Mouse (Mus musculus): ENCODE measurements around the gene Chchd6.

DNA sequence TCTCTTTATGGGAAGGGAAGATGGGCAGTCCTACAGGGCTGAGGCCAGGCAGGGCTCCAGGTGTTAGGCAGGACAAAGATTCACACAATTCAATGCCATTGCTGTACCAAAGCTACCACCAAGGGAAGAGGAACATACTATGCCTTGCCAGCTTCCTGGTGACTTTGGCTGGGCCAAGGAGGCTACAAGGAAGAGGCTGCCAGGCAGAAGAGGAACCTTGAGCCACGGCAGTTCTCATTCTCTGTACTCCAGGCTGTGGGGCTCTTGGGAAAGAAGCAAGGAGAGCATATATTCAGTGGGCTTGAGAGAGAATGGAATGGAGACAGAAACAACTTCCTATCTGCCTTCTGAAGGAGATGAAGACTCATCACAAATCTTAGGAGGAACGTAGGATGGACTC, 190.5 kb downstream of the Chchd6 start:
- TF ChIP-seq CTCF (IDR thresholded peaks at IDR 0.05; ENCODE audit: low read depth, low read length) (no peak), GATA1 (IDR thresholded peaks at IDR 0.05; ENCODE audit: borderline replicate concordance, low read length) (no peak)

Data from G1E (cell line).